Mouse (Mus musculus): Measurements from ENCODE around the gene Cd24a. TPM values are rescaled to one million over a fixed set of nuclear protein-coding genes. Genes with fewer than 3 reads are reported as not detected.

Cd24a gene
- total RNA-seq, 2 experiments from 2014 or later = 6,430 to 7,183 TPM

GRCm38 (mm10) chr10:43619059-43619531 is 41.0 kb downstream of the Cd24a start:
- no peak for ATAC-seq (replicated peaks; ENCODE audit: low FRiP score, poor library complexity, severe bottlenecking)

GRCm38 (mm10) chr10:43619939-43620338 is 41.9 kb downstream of the Cd24a start:
- peak; percentile 38 for ATAC-seq (replicated peaks; ENCODE audit: low FRiP score, poor library complexity, severe bottlenecking)

GRCm38 (mm10) chr10:43623510-43623909 is 45.4 kb downstream of the Cd24a start:
- no peak for ATAC-seq (replicated peaks; ENCODE audit: low FRiP score, poor library complexity, severe bottlenecking)

- no peak for ATAC-seq (replicated peaks; ENCODE audit: low FRiP score, poor library complexity, severe bottlenecking)
Observed at GRCm38 (mm10) chr10:43624362-43624761, 46.3 kb downstream of the Cd24a start.

- ATAC-seq (replicated peaks; ENCODE audit: low FRiP score, poor library complexity, severe bottlenecking) = peak; percentile 37
Observed at GRCm38 (mm10) chr10:43624791-43625398, 46.8 kb downstream of the Cd24a start.

GRCm38 (mm10) chr10:43625578-43625977 is 47.5 kb downstream of the Cd24a start:
- ATAC-seq (replicated peaks; ENCODE audit: low FRiP score, poor library complexity, severe bottlenecking) = peak; percentile 89

- ATAC-seq (replicated peaks; ENCODE audit: low FRiP score, poor library complexity, severe bottlenecking) = no peak
Observed at GRCm38 (mm10) chr10:43629216-43629615, 51.1 kb downstream of the Cd24a start.

GRCm38 (mm10) chr10:43629857-43630256 is 51.8 kb downstream of the Cd24a start:
- no peak for ATAC-seq (replicated peaks; ENCODE audit: low FRiP score, poor library complexity, severe bottlenecking)

GRCm38 (mm10) chr10:43630634-43631033 is 52.5 kb downstream of the Cd24a start:
- peak; percentile 87 for ATAC-seq (replicated peaks; ENCODE audit: low FRiP score, poor library complexity, severe bottlenecking)

- no peak for ATAC-seq (replicated peaks; ENCODE audit: low FRiP score, poor library complexity, severe bottlenecking)
Observed at GRCm38 (mm10) chr10:43631049-43631448, 53.0 kb downstream of the Cd24a start.

GRCm38 (mm10) chr10:43631639-43632354 is 53.7 kb downstream of the Cd24a start:
- 0 out of 2 replicates have a peak, but pooled peaks have one; percentile 23 for ATAC-seq (replicated peaks; ENCODE audit: low FRiP score, poor library complexity, severe bottlenecking)

GRCm38 (mm10) chr10:43633117-43633516 is 55.0 kb downstream of the Cd24a start:
- ATAC-seq (replicated peaks; ENCODE audit: low FRiP score, poor library complexity, severe bottlenecking) = no peak

Other genes with a start within 250 kb of the Cd24a start
- gene Bend3, start 99.5 kb upstream of the Cd24a start, total RNA-seq (2015; ENCODE audit: low replicate concordance) = 0.42 and 5.4 TPM in 2 replicates
- gene Bend3, start 99.5 kb upstream of the Cd24a start, total RNA-seq (2017; ENCODE audit: low replicate concordance) = 0.13 and 2.6 TPM in 2 replicates
- gene Gm9803, start 54.2 kb upstream of the Cd24a start, total RNA-seq (2015; ENCODE audit: low replicate concordance) = 41.8 TPM in 1 of 2 replicates, not detected in the other
- not detected in 2 replicates for gene Gm9803, start 54.2 kb upstream of the Cd24a start, total RNA-seq (2017; ENCODE audit: low replicate concordance)
- 7.6 and 19.3 TPM in 2 replicates for gene 1700021F05Rik, start 37.3 kb upstream of the Cd24a start, total RNA-seq (2015; ENCODE audit: low replicate concordance)
- 21.9 and 25.0 TPM in 2 replicates for gene 1700021F05Rik, start 37.3 kb upstream of the Cd24a start, total RNA-seq (2017; ENCODE audit: low replicate concordance)